In the genomic region with DNA sequence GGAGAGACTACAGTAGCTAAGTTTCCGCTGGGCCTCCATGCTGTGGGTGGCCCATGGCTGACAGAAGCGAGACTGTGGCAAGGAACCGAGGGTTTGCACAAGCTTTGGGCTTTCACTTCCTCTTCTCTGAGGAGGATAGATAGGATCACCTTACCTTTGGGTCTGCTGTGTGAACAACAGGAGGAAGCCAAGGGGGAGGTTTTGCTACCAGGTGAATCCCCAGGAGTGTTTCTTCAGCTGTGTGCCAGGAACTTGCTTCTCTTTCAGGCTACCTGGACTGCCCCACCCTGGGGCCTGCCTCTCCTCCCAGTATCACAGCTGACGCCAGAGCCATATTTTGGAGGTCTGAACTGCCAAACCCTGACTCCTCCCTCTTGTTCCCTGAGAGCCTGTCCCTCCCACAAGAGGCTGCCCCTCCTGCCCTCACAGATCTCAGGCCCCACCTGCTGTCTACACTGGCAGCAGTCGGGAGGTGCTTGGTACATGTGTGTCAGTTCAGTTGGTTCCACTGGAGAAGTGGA, we compare ENCODE assay signal across 8 mouse cellular contexts. TPM values are rescaled to one million over a fixed set of nuclear protein-coding genes. Genes with fewer than 3 reads are reported as not detected.
DNase-seq lines count a peak whose midpoint lies in the region; ATAC-seq and TF ChIP-seq lines count a peak whose summit lies in the region.

No protein-coding gene starts in this region.

- WGBS in heart, embryonic 10.5 days, result 33% methylated on average over 5 of the region's 5 CpGs

- TF ChIP-seq POLR2A in bone marrow macrophage, adult 2 months (IDR thresholded peaks at IDR 0.05; ENCODE audit: borderline replicate concordance, low read depth, low read length), result no peak

- peaks cover 83% of the 10 kb centered on the region for H3K4me1 ChIP-seq in bone marrow macrophage, adult 2 months (ENCODE audit: control insufficient read depth, insufficient read depth, low read length)
- H3K4me1 ChIP-seq in heart, embryonic 10.5 days, result peaks cover 96% of the 10 kb centered on the region

- H3K27ac ChIP-seq in bone marrow macrophage, adult 2 months (ENCODE audit: insufficient read depth, low read depth, low read length), result peak overlapping the region; percentile 86
- peak overlapping the region; percentile 74 for H3K27ac ChIP-seq in heart, embryonic 10.5 days

- peak; percentile 79 for ATAC-seq in megakaryocyte, adult 5-6 weeks (ENCODE audit: poor library complexity, severe bottlenecking)

- peak overlapping the region; percentile 27 for H3K4me3 ChIP-seq in bone marrow macrophage, adult 2 months (ENCODE audit: insufficient read depth, low read length)
- 0 out of 2 replicates have a peak overlapping the region, but pooled peaks have one; percentile 7 for H3K4me3 ChIP-seq in heart, embryonic 10.5 days

- DNase-seq in cerebellum, adult 9-11 months, result peak; percentile 68
- DNase-seq in cerebellum, postnatal 36 days, result no peak
- peak; percentile 85 for DNase-seq in heart, embryonic 10.5 days (ENCODE audit: low spot score)
- DNase-seq in kidney, postnatal 25 days, result peak; percentile 65 to 88
- DNase-seq in frontal cortex, postnatal 25 days (ENCODE audit: low spot score in 2 of 2), result no peak
- DNase-seq in cerebellum, postnatal 4 days (ENCODE audit: low spot score in 2 of 2), result no peak

- H3K36me3 ChIP-seq in heart, embryonic 10.5 days, result no peaks in the 10 kb centered on the region

- H3K27me3 ChIP-seq in heart, embryonic 10.5 days (ENCODE audit: insufficient read depth, poor library complexity, severe bottlenecking), result no peaks in the 10 kb centered on the region

- TF ChIP-seq CTCF in bone marrow macrophage, adult 2 months (IDR thresholded peaks at IDR 0.05; ENCODE audit: low read depth, low read length), result no peak

- H3K9me3 ChIP-seq in heart, embryonic 10.5 days, result no peaks in the 10 kb centered on the region

RNA-seq across cellular contexts. Expression of a gene that starts 40.2 kb away (rescaled TPM):
- 48.6 and 55.9 TPM in 2 replicates for polyA plus RNA-seq in bone marrow macrophage, adult 2 months (2012; ENCODE audit: insufficient read depth, insufficient read length, missing spikeins)
- polyA plus RNA-seq in heart, embryonic 10.5 days (2016; fragmentation: Nextera tagmentation; extraction: Ambion mirVana), result 830 and 1,266 TPM in 2 replicates
- 74.9 and 77.7 TPM in 2 replicates for total RNA-seq in megakaryocyte, adult 5-6 weeks (2015)
- total RNA-seq in megakaryocyte, adult 5-6 weeks (2017), result 85.5 and 90.4 TPM in 2 replicates

RNA-seq across cellular contexts. Expression of a gene that starts 50.4 kb away (rescaled TPM):
- 125 and 138 TPM in 2 replicates for polyA plus RNA-seq in bone marrow macrophage, adult 2 months (2012; ENCODE audit: insufficient read depth, insufficient read length, missing spikeins)
- polyA plus RNA-seq in heart, embryonic 10.5 days (2016; fragmentation: Nextera tagmentation; extraction: Ambion mirVana), result 14.8 and 20.8 TPM in 2 replicates
- 59.1 and 66.2 TPM in 2 replicates for total RNA-seq in megakaryocyte, adult 5-6 weeks (2015)
- total RNA-seq in megakaryocyte, adult 5-6 weeks (2017), result 73.8 and 90.1 TPM in 2 replicates

Comparison
In these comparisons a context has a peak if more than half of its experiments do, and no peak if none do; other contexts are left out.
1. DNase-seq: peak in cerebellum, adult 9-11 months (single experiment), heart, embryonic 10.5 days (single experiment) and kidney, postnatal 25 days (2 of 2); none in cerebellum, postnatal 36 days (0 of 2), frontal cortex, postnatal 25 days (0 of 2) and cerebellum, postnatal 4 days (0 of 2).
2. RNA of a gene that starts 40.2 kb away (polyA plus RNA-seq): 830 to 1,266 TPM in heart, embryonic 10.5 days; 48.6 to 55.9 TPM in bone marrow macrophage, adult 2 months; every median in the first group is over 10 times any median in the second.